Mouse (Mus musculus) adrenal gland, postnatal 10 days (tissue): ENCODE data around the gene Trhr2. TPM values are rescaled to one million over a fixed set of nuclear protein-coding genes. Genes with fewer than 3 reads are reported as not detected.
"Not testable (repeated sequence)": the region's sequence is repeated elsewhere in the genome, so short reads cannot be mapped to it uniquely, and the experiment has no call there.

Experiments used
- DNase-seq: peaks from one replicate; pipeline ENCODE4 v3.0.0; 2021; ENCODE audit warnings: mixed read lengths
- total RNA-seq, 2 experiments: library from RNA; stranded (reverse); gene quantifications; 2 replicates each; pipeline ENCODE4 v1.2.3; 2021

Trhr2 gene
- total RNA-seq, 2 experiments from 2014 or later, result not detected

DNA sequence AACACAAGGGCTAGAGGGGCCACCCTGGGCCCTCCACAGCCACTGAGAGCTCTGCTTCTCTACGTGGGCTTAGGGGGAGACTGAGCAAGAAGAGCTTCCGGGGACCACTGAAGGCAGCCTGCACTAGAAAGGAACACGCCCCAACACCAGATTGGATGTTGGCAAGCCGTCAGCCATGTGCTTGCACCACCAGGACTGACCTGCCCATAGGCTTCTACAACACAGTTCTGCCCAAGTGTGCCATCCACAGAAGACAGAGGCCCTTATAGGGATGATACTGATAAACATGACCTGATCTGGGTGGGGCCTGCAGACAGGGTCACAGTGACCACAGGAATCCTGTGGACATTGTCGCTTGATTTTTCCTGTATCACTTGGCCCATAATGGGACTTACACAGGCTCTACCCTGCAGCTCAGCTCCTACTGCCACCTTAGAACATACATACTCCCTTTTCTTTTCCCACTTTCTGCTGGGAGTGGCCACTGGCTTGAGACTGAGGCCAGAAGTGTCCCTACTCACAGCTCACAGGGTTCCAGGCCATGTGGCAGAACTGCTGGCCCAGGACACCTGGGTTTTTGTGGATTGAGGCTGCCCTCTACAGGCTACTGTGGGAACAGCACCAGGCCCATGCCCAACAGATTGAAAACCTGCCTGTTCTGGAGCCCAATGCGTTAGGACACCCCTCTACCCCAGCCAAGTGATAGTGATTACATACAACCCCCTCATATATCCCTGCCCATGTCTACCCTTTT is 27.6 kb downstream of the Trhr2 start:
- peak; percentile 91 for DNase-seq

GRCm38 (mm10) chr8:122331134-122331523 is 29.4 kb downstream of the Trhr2 start:
- DNase-seq, result peak; percentile 65

DNA sequence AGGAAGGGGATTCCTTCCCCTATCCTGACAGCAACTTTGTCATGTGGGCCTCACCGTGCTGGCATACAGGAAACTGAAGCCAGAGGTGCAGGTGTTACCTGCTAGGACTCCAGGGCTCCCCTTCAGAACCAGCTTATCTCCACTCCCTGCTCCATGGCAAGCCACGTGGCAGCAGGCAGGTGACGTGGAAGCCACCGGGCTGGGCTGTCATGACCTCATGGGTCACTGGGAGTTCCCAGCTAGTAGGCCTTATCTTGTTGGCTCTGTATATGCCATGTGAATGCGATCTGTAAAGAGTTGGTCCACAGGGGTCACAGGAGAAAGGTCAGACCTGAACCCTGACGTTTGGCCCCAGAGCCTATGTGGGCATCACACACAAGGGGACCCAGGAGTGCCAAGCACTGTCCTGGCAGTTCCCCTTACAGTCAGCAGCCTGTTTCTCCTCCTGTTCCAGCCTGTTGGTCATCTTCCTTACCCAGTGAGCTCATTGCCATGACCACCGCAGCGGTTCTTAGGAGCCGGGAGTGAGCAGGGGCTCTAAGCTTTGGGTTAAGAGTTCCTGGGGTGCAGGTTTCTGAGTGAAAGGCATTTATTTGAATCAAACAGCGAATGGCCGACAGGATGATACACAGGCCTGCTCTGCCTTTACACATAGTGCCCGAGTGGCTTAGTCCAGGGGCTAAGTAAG is 30.0 kb downstream of the Trhr2 start:
- no peak for DNase-seq

GRCm38 (mm10) chr8:122329553-122330239 is 30.9 kb downstream of the Trhr2 start:
- no peak for DNase-seq

GRCm38 (mm10) chr8:122329072-122329471 is 31.5 kb downstream of the Trhr2 start:
- no peak for DNase-seq

- DNase-seq, result no peak
Observed at GRCm38 (mm10) chr8:122326114-122326542, 34.4 kb downstream of the Trhr2 start.

DNA sequence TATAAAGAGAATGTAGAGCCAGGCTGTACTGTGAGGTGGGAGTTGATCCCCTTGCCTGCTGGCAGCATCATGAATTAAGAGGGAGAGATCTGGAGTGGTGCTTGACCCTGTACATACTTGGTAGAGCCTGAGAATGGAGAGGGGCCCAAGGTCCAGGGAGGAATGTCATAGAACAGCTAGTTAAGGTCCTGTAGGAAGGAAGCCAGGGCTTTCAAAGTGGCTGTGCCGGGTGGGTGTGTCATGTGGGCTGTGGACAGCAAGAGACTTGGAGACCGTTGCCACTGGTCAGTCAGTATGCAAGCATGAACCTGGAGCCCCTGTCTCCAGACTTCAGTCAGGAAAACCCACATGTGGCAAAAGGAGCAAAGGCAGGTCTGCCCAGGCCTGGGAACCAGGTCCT is 35.4 kb downstream of the Trhr2 start:
- no peak for DNase-seq

DNA sequence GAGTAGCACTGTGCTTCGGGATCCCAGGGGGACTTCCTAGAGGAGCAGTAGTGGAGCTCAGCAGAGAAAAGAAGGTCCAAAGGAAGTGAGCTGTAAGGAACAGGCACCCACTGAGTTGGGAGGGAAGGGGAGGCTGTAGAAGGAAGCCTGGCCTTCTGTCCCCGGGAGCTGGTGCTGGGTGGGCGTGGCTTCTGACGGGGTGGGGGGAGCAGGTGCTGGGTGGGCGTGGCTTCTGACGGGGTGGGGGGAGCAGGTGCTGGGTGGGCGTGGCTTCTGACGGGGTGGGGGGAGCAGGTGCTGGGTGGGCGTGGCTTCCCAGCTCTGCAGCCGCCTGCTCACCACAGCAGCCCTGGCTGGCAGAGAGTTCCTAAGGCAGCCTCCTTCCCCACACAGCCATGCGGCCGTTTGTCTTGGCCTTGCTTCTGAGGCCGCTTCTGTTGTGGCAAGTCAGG is 36.6 kb downstream of the Trhr2 start:
- DNase-seq, result not testable (repeated sequence)

DNA sequence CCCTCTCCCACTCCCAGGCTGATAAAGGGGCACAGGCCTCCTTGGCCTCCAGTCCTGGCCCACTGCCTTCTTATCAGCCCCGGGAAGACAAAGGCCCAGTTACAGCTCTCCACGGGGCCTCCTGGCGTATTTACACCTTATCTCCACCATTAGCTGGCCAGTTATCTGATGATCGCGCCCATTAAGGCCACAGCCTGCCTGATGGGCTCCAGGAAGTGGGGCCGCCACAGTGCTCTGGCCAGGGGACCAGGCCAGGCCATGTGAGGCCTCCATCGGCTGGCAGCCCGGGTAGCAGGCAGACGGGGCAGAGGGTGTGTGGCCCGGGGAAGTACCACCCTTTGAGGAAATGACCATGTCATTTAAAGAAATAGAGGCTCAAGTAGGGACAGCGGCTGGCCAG is 37.8 kb downstream of the Trhr2 start:
- no peak for DNase-seq

- no peak for DNase-seq
Observed at GRCm38 (mm10) chr8:122322126-122322525, 38.4 kb downstream of the Trhr2 start.

- DNase-seq, result no peak
Observed at GRCm38 (mm10) chr8:122321455-122321921, 39.1 kb downstream of the Trhr2 start.

GRCm38 (mm10) chr8:122320541-122320940 is 40.0 kb downstream of the Trhr2 start:
- no peak for DNase-seq

GRCm38 (mm10) chr8:122319708-122320075 is 40.9 kb downstream of the Trhr2 start:
- DNase-seq, result no peak

- DNase-seq, result no peak
Observed at GRCm38 (mm10) chr8:122319045-122319707, 41.4 kb downstream of the Trhr2 start.

- no peak for DNase-seq
Observed at GRCm38 (mm10) chr8:122317918-122318475, 42.5 kb downstream of the Trhr2 start.

DNA sequence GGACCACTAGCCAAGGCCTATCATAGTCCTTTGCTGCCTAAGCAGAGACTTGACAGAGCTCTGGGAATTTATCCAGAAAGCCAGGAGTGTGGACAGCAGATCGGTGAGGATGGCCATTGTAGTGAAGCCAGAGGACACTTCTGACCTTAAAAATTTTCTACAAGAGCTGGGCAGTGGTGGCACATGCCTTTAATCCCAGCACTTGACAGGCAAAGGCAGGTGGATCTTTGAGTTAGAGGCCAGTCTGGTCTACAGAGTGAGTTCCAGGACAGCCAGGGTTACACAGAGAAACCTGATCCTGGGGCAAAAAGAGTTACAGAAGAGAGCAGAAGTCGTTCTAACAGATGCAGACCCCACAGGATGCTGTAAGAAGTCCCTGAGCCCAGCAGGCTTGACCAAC is 44.1 kb downstream of the Trhr2 start:
- no peak for DNase-seq

- peak; percentile 42 for DNase-seq
Observed at GRCm38 (mm10) chr8:122314899-122315496, 45.5 kb downstream of the Trhr2 start.

GRCm38 (mm10) chr8:122313310-122313709 is 47.2 kb downstream of the Trhr2 start:
- no peak for DNase-seq

GRCm38 (mm10) chr8:122312553-122312952 is 48.0 kb downstream of the Trhr2 start:
- DNase-seq, result no peak

DNA sequence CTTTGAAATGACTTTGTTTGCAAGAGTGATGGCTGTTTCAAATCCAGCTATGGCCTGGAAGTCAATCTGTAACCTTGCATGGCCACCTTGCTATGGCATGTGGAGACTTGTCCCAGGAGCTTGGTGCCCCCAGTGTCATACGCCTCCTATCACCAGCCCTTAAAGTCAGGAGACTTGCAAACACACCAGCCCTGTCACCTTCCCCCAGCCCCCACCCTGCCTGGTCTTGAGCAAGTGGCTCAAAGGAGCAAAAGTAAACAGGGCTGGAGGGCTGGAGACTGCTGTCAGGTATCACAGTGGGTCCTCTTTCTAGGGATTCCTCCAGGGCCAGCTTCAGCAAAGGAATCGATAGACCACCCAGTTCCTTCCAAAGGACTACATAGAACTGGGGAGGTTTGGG is 49.4 kb downstream of the Trhr2 start:
- no peak for DNase-seq

- DNase-seq, result no peak
Observed at GRCm38 (mm10) chr8:122309272-122309671, 51.3 kb downstream of the Trhr2 start.

DNA sequence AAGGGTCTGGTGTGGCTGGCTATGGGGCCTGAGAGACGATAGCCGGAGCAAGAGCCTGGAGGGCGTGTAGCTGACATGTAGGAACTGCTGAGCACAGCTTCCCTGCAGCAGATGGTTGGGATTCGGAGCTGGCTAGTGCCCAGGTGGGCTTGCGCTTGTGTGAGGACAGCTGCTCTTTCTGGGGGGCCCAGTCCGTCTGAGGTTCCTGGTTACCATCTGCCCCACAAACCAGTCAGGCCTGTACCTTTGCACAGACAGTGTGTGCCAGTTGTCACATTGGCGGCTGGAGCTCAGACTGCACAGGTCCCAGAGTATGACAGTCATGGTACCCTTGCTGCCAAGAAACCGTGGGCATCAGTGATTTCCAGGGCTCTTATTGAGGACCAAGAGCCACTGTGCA is 52.7 kb downstream of the Trhr2 start:
- no peak for DNase-seq
